Mouse (Mus musculus) T-helper 17 cell (primary cell): ENCODE measurements at regions not wholly inside any gene's neighbourhood (a gene's known extent, or its start where the extent isn't known, plus 50 kb on each side); places are given as distances from the start of the nearest gene placed in this dataset.

Experiments
- in situ Hi-C, 2 experiments: fragments of 300-600 bp; cut with MboI, MseI; formaldehyde crosslinking; loops; 1 replicate in 1 of 2; 2 replicates in 1 of 2; pipeline ENCODE4 v1.15.1; 2025; ENCODE audit warnings: high pct_unique_total_duplicates in 2 of 2

- in situ Hi-C loops: no loop called here
Observed at GRCm38 (mm10) chr3:41857446-41857845, 115.0 kb downstream of the D3Ertd751e start.

- in situ Hi-C loops: loop anchor here in 1 of 2 experiments (10.0 kb wide), 1 partner anchor 142 kb away; no protein-coding TSS in a partner anchor
Observed at GRCm38 (mm10) chr3:41862674-41863073, 120.3 kb downstream of the D3Ertd751e start.

DNA sequence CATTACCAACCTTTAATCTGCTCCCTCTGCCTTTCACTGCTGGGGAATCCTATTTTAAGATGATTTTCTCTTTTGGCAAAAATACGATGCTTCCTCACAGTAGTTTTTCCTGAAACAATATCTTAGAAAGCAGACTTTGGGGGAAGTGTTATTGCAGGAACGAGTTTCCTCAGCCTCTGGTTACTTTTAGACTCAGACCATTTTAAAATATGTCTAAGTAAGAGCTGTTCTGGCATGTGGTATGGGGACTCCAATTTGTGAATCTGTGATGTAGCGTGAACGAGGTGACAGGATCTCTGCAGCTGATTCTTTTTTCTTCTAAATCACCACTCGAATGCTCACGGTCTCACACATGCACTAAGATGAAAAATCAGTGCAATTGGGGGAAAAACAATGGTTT lies 166.5 kb downstream of the D3Ertd751e start:
- in situ Hi-C loops: no loop called here

DNA sequence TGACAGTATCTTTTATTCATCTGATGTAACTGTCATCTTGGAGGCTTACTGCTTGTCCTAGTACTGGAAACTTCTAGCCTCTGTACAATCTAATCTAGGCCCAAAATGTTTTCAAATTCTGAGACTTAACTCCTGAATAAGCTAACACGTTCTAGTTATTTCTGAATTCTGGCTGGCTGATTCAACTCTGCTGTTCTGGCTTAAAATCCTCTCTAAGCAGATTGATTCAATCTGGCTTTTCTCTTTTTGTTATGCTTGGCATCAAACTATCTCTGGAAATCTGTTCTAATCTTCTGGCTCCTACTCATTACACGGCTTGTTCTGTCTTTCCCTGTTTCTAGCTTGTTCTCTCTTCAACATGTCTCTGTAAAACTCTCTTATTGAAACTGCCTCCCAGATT lies 170.8 kb downstream of the D3Ertd751e start:
- in situ Hi-C loops: no loop called here

DNA sequence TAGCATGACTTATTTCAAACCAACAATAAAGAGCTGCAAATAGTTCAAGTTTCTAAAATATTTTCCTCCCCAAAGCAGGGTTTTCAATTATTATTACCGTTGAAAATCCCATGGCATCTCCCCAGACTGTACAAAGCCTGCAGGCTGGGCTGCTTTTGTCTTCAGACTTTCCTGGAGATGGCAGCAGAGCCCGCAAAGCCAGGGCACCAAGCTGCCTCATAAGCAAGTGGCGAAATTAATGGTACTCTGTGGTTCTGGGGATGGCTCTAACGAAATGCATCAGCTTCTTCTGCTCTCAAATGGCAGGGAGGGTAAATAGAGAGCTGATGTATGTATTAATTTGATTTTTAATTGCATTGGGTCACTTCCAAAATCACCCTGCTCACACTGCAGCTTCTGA lies 197.4 kb downstream of the D3Ertd751e start:
- in situ Hi-C loops: no loop called here

DNA sequence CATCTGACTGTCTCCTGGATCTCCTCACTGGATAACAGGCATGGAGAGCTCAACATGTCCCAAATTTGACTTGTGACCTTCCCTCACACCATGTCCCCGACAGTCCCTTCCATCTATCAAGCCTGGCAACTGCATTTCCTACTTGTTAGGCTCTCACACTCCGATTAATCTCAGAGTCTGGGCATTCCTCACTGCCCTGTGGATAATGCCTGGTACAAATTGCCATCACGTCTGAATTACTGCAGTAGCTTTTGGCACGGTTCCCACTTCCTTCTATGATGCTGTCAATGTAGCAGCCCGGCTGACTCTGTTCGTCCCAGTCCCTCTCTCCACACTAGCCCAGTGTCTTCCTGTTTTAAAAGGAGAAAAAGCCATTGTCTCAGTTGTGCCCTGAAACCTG lies 200.6 kb downstream of the D3Ertd751e start:
- in situ Hi-C loops: no loop called here

DNA sequence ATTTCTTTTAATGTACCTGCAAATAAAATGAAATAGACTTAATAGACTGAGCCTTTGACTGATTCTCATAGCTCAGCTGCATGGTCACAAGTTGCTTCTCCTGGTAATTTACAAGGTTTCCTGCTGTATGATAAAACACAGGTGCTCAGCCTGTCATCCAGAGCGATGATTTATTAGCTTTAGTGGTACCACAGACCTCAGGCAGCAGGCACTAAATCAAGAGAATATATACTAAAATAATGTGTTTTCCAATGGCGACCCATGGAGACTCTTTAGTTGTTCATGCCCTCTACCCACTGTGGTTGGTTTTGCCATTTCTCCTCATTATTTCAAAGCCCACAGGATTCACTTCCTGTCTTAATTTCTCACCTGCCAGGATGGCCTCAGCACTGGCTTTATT lies 207.0 kb downstream of the D3Ertd751e start:
- in situ Hi-C loops: no loop called here

GRCm38 (mm10) chr3:41957385-41957784 lies 215.0 kb downstream of the D3Ertd751e start:
- in situ Hi-C loops: no loop called here

DNA sequence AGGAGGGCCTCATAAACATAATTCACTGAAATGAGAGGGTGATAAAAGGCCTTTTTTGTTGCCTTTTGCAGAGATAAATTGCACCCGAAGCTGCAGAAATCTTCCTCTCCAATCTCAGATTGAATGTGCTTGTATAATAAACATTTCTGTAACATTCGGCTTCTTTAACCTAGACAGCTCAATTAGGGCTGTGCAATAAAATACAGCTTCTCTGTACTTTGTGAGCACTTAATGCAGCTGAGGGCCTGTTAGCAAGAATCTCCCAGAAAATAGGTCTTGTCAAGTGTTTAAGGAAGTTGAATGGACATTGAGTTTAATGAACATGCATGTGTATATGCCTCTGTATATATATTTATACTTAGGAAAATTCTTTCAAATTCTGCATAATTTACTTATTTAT lies 217.8 kb downstream of the D3Ertd751e start:
- in situ Hi-C loops: no loop called here

DNA sequence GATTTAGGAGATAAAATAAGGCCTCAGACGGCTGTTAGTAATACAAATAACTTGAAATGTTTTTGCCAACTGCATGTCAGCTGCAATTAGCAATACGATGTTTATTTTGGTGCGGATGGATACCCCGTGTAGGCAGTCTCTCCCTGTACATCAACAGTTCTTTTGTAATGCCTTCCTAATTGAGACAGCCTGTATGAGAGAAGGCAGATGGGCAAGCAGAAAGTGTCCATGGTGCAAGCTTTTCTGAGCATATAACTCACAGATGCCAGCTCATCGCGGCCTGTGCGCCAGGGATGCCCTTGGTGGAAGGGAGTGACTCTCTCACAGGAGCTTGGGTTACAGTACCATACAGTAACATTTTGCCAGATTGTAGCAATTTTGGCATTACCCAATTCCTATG lies 220.5 kb downstream of the D3Ertd751e start:
- in situ Hi-C loops: no loop called here

DNA sequence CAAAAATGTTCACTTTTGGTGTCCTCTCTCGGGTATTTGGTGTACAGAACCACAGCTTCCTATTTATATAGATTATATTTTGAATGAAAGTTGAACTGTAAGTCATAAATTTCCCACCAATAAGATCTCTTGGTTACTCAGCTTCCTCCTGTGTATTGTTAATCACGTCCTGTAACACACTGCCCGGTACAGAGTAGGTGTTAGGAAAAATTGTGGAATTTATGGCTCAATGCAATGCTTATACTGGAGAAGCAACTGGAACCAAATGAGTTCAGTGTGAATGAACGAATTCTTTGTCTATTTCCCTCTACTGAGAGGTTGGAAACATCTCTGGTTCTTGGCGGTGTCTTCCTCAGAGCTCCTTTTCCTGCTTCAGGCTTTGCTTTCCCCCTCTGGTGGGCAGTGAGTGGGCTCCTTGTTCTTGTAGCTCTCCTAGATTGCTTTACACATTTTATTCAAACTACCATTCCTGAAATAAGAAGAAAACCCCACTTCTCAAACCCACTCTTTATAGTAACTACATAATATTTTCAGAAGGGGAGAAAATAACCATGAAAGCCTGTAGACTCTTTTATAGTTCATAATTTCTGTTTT lies 264.4 kb downstream of the D3Ertd751e start:
- in situ Hi-C loops: loop anchor here in 1 of 2 experiments (10.0 kb wide), 1 partner anchor 142 kb away; no protein-coding TSS in a partner anchor

DNA sequence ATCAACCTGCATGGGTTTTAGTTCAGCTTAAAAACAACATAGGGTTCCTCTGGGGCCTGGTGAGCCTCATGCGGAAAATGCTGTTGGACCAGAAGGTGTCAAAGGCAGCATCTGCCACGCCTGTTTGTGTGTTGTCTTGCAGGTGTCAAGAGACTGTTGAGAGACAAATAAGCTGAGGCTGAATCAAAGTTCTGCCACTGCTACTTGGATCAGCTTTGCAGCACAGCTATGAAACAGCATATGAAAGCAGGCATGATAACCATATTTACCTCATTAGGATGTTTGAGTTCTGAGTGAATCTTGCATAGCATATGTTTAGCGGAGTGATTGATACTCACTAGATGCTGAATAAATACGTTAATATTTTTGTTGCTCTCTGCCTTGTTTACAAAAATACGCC lies 280.8 kb downstream of the D3Ertd751e start:
- in situ Hi-C loops: no loop called here

DNA sequence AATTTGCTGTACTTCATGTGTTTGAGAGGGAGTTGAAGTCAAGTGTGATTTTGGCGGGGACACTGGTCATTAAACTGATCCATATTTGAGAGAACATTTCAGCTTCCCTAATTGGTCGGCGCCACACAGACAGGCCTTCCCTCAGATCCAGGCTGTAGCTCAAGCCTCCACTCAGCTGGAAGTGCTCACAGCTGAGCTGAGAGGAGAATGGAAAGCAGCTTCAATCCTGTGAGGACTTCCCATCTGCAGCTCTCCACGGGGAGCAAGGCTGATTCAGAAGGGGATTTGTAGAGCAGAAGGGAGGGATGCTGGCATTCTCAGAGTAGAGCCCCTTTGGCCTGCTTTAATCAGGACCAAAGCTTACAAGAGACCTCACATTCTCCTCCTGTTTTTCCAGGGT lies 297.2 kb downstream of the D3Ertd751e start:
- in situ Hi-C loops: no loop called here

GRCm38 (mm10) chr3:42040270-42040812 lies 297.9 kb downstream of the D3Ertd751e start:
- in situ Hi-C loops: no loop called here

DNA sequence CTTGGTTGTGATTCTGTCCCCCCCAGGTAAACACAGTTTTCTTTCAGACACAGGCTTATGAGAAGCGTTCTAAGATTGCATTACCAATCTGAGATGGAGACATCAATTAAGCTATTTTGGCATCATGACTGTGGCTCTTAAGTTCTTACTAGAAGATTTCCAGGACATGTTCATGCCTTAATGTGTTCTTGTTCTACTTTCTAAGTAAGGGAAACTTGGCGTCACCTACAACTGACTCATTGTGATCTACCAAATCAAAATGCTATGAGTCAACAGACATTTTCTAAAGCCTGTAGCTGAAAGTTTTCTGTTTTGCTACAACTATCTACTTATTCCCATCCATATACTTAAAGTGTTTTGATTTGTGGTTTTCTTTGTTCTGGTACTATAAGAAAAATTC lies 298.5 kb downstream of the D3Ertd751e start:
- in situ Hi-C loops: no loop called here

- in situ Hi-C loops: no loop called here
Observed at GRCm38 (mm10) chr3:42057286-42057868, 315.0 kb downstream of the D3Ertd751e start.

- in situ Hi-C loops: no loop called here
Observed at GRCm38 (mm10) chr3:42065093-42065935, 322.9 kb downstream of the D3Ertd751e start.

- in situ Hi-C loops: no loop called here
Observed at GRCm38 (mm10) chr3:42065962-42066361, 323.6 kb downstream of the D3Ertd751e start.

DNA sequence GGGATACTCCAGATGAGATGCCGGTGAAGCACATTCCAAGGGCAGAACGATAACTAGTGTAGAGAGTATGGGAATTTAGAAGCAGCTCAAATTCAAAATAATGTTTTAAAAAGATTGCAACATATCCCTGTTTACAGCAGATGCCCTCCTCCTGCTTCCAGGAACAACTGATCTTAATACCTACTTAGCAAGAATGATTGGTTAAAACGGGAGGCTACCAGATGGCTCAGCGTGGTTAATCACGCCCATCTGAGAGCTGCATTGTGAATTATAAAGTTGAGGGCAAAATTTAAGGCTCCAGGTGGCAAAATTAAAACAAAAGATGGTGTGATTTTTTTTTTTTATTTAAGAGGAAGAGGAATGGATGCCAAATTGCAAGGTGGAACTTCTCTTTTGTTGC lies 324.6 kb downstream of the D3Ertd751e start:
- in situ Hi-C loops: no loop called here

DNA sequence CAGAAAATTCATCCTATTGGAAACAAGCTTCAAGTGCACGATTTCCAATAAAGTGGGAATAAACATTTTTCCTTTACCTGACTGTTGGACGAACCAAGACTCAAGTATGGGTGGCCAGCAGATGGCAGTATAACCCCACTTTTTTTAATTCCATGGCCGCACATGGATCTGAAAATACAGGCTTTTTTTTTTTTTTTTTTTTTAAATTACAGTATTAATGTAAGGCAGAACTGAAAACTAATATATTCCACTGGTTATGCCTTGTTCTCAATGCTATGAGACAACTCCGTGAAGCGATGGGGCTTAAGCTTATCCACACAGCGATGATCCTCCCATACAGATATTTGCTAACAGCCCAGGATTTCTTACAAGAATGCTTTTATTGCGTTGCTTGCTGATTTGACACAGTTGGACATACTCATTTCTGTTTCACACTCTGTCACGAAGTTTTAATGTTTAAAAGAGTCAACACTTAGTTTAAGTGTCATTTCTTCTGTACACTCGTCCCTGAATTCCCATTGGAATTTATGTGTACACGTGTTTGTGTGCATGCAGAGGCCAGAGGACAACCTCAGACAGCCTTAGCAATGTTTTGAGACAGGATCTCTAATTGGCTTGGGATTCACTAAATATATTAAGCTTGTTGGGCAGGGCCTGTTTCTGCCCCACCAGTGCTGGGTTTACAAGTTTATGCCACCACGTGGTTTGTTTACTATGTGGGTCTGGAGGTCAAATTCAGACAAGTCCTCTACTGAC lies 332.3 kb downstream of the D3Ertd751e start:
- in situ Hi-C loops: no loop called here

DNA sequence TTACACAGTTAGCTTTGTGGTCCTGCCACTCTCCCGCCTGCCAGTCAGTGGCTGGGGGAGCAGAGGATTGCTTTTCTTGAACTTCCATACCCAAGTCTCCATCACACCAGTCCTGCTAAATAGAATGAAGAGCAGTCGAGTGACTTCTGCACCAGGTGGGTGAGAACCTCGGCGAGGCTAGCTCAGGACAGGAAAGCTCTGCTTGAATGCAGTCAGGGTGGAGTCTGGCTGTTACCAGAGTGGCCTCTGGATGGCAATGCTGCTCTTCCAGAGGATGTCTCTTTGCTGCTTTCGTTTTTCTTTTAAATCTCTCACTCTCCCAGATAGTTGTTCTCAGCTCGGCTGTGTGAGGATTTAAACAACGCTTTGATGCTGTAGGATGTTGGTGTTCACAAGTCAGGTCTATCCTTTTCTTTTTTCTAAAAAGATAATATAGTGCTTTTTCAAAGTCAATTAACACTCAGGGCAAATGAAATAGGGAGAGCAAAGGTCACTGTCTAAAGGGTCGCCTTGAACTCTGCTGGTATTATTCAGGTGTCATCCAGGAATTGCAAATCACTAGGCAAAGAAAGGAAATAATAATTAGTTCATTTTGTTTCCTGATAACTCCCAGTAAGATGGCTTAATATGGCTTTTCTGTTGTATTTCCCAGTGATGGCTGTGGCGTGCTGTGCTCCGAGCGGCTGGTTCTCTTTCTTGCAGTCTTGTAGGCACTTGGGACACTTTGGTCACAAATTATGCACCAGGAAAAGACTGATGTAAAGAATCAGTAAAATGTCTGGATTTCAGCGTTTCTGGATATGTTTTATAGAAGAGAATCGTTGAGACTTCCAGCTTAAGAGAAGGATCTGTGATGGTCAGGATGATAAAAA lies 368.8 kb downstream of the D3Ertd751e start:
- in situ Hi-C loops: no loop called here
